Mouse (Mus musculus) adipocyte (in vitro differentiated cells): ENCODE data around the gene Acbd4.

Experiments used
- DNase-seq: peaks from one replicate; pipeline ENCODE4 v3.0.0-alpha.2; 2016; ENCODE audit warnings: low spot score

Gene Acbd4

GRCm38 (mm10) chr11:103114270-103114943, 12.9 kb downstream of the Acbd4 start:
- DNase-seq, result no peak

GRCm38 (mm10) chr11:103115163-103116007, 13.9 kb downstream of the Acbd4 start:
- peak; percentile 89 for DNase-seq

GRCm38 (mm10) chr11:103116008-103116818, 14.7 kb downstream of the Acbd4 start, which contains the start of gene Hexim1:
Hexim1 (plus strand) TSS chr11:103116231.
- peak; percentile 100 for DNase-seq

GRCm38 (mm10) chr11:103116959-103117590, 15.6 kb downstream of the Acbd4 start:
- peak; percentile 82 for DNase-seq

GRCm38 (mm10) chr11:103117591-103118009, 16.1 kb downstream of the Acbd4 start:
- no peak for DNase-seq

GRCm38 (mm10) chr11:103118866-103119265, 17.4 kb downstream of the Acbd4 start:
- no peak for DNase-seq

GRCm38 (mm10) chr11:103119609-103120008, 18.1 kb downstream of the Acbd4 start:
- DNase-seq, result peak; percentile 71

GRCm38 (mm10) chr11:103120315-103120714, 18.8 kb downstream of the Acbd4 start:
- DNase-seq, result peak; percentile 68

- peak; percentile 82 for DNase-seq
These were observed 30.5 kb downstream of the Acbd4 start, which contains the start of gene Hexim2 for GRCm38 (mm10) chr11:103131701-103132575. Hexim2 (plus strand) TSS chr11:103132429.

- peak; percentile 100 for DNase-seq
These were observed 31.3 kb downstream of the Acbd4 start for GRCm38 (mm10) chr11:103132576-103133455.

GRCm38 (mm10) chr11:103133456-103134185, 32.1 kb downstream of the Acbd4 start:
- peak; percentile 54 for DNase-seq

GRCm38 (mm10) chr11:103134221-103134620, 32.7 kb downstream of the Acbd4 start:
- peak; percentile 74 for DNase-seq

GRCm38 (mm10) chr11:103136039-103136577, 34.6 kb downstream of the Acbd4 start:
- DNase-seq, result no peak

GRCm38 (mm10) chr11:103139951-103140762, 38.7 kb downstream of the Acbd4 start:
- DNase-seq, result no peak

- no peak for DNase-seq
These were observed 39.2 kb downstream of the Acbd4 start for GRCm38 (mm10) chr11:103140763-103141100.

- DNase-seq, result peak; percentile 88
These were observed 39.8 kb downstream of the Acbd4 start for GRCm38 (mm10) chr11:103141101-103141943.

- DNase-seq, result peak; percentile 71
These were observed 40.4 kb downstream of the Acbd4 start for GRCm38 (mm10) chr11:103141944-103142255.
